Mouse (Mus musculus) subcutaneous adipose tissue, adult 2 months (tissue): ENCODE results near the gene Zfp972. TPM values are rescaled to one million over a fixed set of nuclear protein-coding genes. Genes with fewer than 3 reads are reported as not detected.

ENCODE experiments used
- polyA plus RNA-seq: library from polyadenylated mRNA; depleted of rRNA; stranded (reverse); fragments of >200 nt; gene quantifications from 2 replicates; pipeline ENCODE4 v1.2.3, GENCODE M21; 2012; ENCODE audit warnings: low replicate concordance; rRNA removed

Zfp972 gene
- 0.36 TPM in 1 of 2 replicates, not detected in the other for polyA plus RNA-seq

DNA sequence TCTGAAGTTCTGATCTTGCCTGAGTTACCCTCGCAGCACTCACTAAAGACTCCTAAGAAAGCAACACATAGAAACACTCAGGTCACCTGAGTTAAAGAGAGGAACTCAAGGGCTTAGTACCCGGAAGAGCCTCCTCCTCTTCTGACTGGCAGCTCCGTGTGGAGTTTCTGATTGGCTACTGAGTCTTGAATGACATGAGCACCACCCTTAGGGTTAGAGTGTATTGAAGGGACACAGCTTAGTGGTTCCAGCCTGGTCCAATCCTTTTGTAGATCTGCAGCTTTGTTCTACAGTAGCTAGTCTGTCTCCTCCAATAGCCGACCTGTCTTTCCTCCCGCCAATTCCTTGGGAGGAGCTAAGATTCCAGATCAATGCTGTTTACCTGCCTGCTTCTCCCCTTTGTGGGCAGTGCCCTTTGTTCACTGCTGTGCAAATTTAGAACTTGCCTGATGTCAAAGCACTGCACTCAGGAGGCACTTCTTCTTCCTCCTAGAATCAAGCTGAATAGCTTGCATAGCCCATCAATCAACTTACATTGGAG is at the start of gene Zfp972:
Zfp972 (minus strand) TSS at position 51 of the 541 bp plus-strand sequence.

GRCm38 (mm10) chr2:177957145-177957544 is 31.7 kb upstream of the Zfp972 start, which contains the start of gene Gm14326:
Gene Gm14326, minus strand, starts transcription at chr2:177957297.

DNA sequence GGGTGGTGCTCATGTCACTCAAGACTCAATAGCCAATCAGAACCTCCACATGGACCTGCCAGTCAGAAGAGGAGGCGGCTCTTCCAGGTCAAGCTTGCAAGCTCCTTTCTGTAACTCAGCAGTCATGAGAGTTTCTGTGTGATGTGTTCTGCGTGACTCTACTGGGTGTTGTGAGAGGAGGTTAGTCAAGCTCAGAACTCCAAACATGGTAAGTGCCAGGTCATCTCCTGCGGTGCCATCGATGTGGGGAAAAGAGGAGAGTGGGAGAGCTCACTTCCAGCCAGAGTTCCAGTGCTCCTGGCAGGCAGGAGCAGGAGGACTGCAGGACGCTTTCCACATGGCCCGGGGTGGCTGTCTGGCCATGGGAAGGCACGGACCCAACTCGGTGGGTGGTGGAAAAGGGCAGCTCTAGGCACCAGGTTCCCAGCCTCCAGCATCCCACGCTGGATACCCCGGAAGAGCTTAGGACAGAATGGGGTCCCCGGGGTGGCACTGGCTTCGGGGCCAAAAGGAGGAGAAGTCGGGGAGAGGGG is 28.3 kb downstream of the Zfp972 start, which contains the start of gene Gm14327:
Gm14327 (plus strand) TSS at position 51 of the 533 bp plus-strand sequence.

Other genes starting within 250 kb of the Zfp972 start
- gene Gm14322, start 166.3 kb downstream of the Zfp972 start, polyA plus RNA-seq = 2.7 and 4.8 TPM in 2 replicates
- gene Gm14325, start 85.3 kb downstream of the Zfp972 start, polyA plus RNA-seq = 27.5 and 37.6 TPM in 2 replicates
- 1.1 and 3.3 TPM in 2 replicates for gene Gm14327, start 28.5 kb downstream of the Zfp972 start, polyA plus RNA-seq
- 6.0 and 7.8 TPM in 2 replicates for gene Gm14326, start 31.7 kb upstream of the Zfp972 start, polyA plus RNA-seq
- 2.2 and 3.0 TPM in 2 replicates for gene Zfp971, start 97.7 kb upstream of the Zfp972 start, polyA plus RNA-seq
- gene Zfp931, start 152.9 kb upstream of the Zfp972 start, polyA plus RNA-seq = 3.1 and 4.9 TPM in 2 replicates
- 0.51 TPM in 1 of 2 replicates, not detected in the other for gene Phactr3, start 193.4 kb upstream of the Zfp972 start, polyA plus RNA-seq